Mouse (Mus musculus): ENCODE measurements around the gene Uck1. TPM values are rescaled to one million over a fixed set of nuclear protein-coding genes. Genes with fewer than 3 reads are reported as not detected.

Uck1 gene
- total RNA-seq, 2 experiments from 2014 or later: 88.3 to 98.2 TPM

DNA sequence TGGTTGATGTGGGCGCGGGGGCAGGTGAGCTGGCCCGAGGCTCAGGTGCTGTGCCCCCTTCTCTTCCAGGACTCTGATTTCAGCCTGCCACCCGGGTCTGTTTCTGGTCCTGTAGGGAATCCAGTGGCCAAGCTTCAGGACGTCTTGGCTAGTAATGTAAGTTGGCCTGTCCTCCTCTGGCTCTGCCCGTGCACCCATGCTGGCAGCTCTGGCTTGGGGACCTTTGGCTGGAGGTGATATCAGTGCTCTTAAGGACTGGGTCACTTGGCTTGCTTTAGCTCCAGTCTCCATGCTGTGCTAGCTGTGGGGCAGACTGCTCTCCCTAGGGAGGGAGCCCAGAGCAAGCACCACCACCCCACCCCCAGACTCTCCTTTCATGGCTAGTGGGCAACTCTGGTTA, 39.9 kb downstream of the Uck1 start:
- DNase-seq (ENCODE audit: low spot score in 2 of 2): no peak

DNA sequence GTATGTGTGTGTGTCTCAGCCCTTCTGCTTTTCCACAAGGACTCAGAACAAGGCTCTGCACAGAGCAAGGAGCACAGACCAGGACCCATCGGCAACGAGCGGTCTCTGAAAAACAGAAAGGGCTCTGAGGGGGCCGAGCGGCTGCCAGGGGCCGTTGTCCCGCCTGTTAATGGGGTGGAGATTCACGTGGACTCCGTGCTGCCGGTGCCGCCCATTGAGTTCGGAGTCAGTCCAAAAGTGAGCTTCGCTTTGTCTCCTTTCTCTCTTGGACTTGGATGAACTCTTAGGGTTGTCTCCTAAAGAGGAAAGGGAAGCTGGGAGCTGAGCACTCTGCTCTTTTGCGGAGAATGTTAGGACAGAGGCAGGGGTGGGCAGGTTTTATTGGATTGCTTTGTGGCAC, 40.5 kb downstream of the Uck1 start:
- DNase-seq (ENCODE audit: low spot score in 2 of 2): no peak

DNA sequence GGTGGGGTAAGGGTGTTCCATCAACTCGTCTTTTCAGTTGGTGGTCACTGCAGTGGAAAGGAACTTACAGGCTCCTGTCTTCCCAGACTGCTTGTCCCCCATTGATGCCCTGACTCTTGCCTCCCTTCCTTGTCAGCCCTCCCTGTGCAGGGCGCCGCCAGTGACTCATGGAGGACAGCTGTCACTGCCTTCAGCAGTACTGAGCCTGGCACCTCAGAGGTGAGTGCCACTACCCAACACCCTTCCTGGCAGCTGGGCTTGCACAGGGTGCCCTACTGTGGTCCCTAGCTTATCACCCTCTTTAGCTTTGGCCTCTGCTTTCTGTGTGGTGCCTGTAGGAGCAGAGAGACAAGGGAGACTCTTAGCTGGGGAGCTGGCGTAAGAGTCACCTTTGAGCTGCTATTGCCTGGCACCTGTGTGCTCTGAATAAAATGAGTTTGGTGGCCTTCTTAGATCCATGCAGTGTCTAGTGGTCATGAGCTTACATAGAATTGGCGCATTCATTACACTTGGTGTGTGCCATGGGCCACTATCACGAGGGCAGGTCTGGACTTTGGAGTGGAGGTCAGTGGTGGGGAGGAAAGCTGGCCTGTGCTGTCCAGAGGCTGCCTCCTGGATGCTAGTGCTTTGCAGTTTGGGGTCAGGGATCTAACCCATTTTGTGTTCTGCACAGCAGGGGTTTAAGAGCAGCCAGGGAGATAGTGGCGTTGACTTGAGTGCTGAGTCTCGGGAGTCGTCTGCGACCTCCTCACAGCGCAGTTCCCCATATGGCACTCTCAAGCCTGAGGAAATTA, 41.2 kb downstream of the Uck1 start:
- DNase-seq (ENCODE audit: low spot score in 2 of 2): no peak

DNA sequence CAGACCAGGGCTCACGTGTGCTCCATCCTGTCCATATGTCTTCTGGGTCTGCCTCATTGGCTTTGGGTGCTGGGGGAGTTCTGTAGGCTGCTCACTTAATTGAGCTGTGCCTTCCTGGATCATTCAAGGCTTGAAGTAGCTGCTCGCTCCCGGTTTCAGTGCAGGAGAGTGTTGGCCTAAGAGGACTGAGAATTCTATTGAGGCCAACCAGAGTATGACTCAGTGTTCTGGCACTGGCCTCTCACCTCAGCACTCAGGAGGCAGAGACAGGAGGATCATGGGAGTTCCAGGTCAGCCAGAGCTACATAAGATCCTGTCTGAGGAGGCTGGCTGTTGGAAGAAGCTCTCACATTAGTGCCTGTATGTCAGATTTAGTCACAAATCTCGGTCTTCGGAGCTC, 41.8 kb downstream of the Uck1 start:
- DNase-seq (ENCODE audit: low spot score in 2 of 2): no peak

DNA sequence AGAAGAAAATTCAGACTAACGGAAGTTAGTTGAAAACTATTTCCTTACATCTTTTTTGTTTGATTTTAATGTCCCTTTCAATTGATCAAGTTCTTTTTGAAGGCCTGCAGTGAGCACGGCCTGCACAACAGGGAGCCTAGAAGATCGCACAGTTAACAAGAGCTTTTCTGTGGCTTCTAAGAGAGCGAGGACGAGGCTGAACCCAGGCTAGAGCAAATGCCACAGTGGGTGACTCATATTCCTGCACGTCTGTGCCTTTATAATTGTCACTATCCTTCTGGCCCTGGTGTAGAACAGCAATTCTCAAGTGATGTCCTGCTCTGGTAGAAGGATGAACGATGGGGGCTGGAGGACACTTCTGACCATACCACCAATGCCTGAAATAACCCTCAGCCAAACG, 42.3 kb downstream of the Uck1 start:
- DNase-seq (ENCODE audit: low spot score in 2 of 2): no peak

DNA sequence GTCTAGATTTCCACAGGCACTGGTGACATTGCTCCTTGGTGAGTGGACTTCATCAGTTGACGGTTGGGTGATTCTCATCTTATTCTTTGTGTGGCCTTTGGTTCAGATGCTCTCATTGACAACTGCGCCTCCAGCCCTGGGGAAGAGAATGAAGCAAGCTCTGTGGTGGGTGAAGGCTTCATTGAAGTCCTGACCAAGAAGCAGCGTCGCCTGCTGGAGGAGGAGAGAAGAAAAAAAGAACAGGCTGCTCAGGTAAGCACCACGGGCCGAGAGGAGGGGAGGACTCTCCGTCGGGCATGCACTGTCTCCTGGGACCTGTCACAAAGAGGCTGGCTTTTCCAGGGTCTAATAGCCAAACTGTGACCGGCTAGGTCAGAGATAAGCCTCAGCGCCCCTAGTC, 43.5 kb downstream of the Uck1 start:
- DNase-seq (ENCODE audit: low spot score in 2 of 2): no peak

DNA sequence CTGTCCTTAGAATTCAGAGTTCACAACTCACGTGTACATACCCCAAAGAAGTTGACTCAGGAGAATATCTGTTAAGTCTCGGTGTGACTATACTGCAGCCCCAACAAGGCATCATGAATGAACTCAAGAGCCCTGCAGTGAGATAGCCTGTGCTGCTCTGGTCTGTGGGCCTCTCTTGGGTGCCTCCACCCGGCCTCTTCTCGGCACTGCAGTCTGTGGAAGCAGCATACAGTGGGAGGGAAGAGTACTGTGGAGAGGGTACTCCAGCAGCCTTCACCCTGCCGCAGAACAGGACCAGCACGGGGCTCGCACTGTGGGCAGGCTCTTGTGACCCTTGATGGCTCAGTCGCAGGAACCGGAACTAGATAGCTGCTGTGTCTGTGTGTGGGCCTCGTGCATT, 44.4 kb downstream of the Uck1 start:
- DNase-seq (ENCODE audit: low spot score in 2 of 2): no peak

DNA sequence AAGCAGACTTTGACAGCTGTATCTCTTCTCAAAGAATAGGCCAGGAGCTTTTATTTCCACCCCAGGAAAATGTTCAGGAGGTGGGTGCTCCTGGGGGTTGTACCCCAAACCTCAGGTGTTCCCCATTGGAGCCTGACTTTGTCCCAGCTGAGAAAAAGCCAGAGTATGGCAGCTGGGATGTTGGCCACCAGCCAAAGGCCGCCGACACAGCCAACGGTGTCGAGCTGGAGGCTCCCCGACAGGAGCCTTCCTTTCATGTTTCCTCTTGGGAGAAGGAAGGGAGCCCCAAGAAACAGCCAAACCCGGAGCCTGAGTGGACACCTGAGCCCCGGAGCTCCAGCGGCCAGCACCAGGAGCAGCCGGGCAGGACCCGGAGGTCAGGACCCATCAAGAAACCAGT, 47.0 kb downstream of the Uck1 start:
- DNase-seq (ENCODE audit: low spot score in 2 of 2): no peak

DNA sequence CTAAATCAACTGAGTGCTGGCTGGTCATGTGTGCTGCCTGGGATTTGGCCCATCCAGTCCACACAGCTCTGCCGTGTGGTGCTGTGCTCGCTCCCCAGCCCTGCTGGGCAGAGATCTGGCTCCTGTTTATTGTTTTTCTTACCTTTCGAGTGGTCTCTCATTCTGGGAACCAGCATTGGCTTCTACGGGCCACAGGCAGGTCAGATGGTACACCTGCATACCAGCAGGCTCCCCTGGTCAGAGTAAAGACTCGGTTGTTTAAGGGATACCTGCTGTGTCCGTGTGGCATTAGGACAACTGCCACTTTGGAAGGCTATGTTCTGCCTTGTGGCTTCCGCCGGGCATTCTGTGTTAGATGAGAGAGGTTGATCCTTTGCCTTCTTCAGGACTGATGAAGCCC, 48.3 kb downstream of the Uck1 start:
- no peak for DNase-seq (ENCODE audit: low spot score in 2 of 2)

DNA sequence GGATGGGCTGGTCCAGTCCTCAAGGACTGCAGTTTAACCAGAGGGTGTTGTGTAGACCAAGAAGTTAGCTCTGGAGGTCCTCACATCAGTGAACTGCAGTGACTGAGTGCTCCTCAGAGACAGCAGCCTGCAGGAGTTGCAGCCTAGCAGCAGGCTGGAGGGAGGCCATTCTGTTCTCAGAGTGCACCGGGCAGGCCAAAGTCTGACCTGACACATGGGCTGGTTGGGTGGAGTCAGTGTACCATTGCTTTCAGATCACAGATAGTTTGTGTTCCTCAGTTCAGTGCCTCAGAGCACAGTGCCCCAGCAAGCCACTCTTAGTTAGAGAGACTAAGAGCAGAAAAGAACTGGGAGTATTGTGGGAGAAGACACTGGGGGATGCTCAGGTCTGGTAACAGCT, 52.3 kb downstream of the Uck1 start:
- DNase-seq (ENCODE audit: low spot score in 2 of 2): no peak

Other genes starting within 250 kb of the Uck1 start
- 1 to 10 TPM; 2.4 TPM for gene Fam78a, start 175.3 kb downstream of the Uck1 start, total RNA-seq (2021)
- 1 to 10 TPM; 5.5 to 6.3 TPM for gene Plpp7, start 164.6 kb downstream of the Uck1 start, total RNA-seq (2021)
- 100 to 1,000 TPM; 148 to 158 TPM for gene Prrc2b, start 109.1 kb downstream of the Uck1 start, total RNA-seq (2021)
- gene Pomt1, start 23.6 kb downstream of the Uck1 start, total RNA-seq (2021): 10 to 100 TPM; 36.7 to 40.4 TPM
- 10 to 100 TPM; 78.6 to 80.4 TPM for gene Golga2, start 27.2 kb upstream of the Uck1 start, total RNA-seq (2021)
- gene Swi5, start 27.9 kb upstream of the Uck1 start, total RNA-seq (2021): 100 to 1,000 TPM; 225 to 237 TPM
- gene Ciz1, start 92.2 kb upstream of the Uck1 start, total RNA-seq (2021): 100 to 1,000 TPM in 1 of 2 experiments, 10 to 100 TPM in 1; 97.7 to 106 TPM
- 10 to 100 TPM; 41.3 to 43.4 TPM for gene Dnm1, start 93.2 kb upstream of the Uck1 start, total RNA-seq (2021)
- 100 to 1,000 TPM in 1 of 2 experiments, 10 to 100 TPM in 1; 94.9 to 121 TPM for gene 1110008P14Rik, start 121.8 kb upstream of the Uck1 start, total RNA-seq (2021)
- 10 to 100 TPM; 11.5 to 33.6 TPM for gene Lcn2, start 128.1 kb upstream of the Uck1 start, total RNA-seq (2021)
- gene Ptges2, start 135.7 kb upstream of the Uck1 start, total RNA-seq (2021): 10 to 100 TPM; 49.2 to 60.7 TPM
- 1 to 10 TPM; 4.1 to 4.2 TPM for gene Naif1, start 190.3 kb upstream of the Uck1 start, total RNA-seq (2021)
- gene Slc25a25, start 191.3 kb upstream of the Uck1 start, total RNA-seq (2021): 10 to 100 TPM; 28.0 to 33.7 TPM

All from adrenal gland, postnatal 4 days (tissue).